Mouse (Mus musculus): ENCODE measurements around the gene Ptcra.
A peak's percentile ranks its signal among the peaks of the same experiment; 100 is the strongest.

Ptcra gene

DNA sequence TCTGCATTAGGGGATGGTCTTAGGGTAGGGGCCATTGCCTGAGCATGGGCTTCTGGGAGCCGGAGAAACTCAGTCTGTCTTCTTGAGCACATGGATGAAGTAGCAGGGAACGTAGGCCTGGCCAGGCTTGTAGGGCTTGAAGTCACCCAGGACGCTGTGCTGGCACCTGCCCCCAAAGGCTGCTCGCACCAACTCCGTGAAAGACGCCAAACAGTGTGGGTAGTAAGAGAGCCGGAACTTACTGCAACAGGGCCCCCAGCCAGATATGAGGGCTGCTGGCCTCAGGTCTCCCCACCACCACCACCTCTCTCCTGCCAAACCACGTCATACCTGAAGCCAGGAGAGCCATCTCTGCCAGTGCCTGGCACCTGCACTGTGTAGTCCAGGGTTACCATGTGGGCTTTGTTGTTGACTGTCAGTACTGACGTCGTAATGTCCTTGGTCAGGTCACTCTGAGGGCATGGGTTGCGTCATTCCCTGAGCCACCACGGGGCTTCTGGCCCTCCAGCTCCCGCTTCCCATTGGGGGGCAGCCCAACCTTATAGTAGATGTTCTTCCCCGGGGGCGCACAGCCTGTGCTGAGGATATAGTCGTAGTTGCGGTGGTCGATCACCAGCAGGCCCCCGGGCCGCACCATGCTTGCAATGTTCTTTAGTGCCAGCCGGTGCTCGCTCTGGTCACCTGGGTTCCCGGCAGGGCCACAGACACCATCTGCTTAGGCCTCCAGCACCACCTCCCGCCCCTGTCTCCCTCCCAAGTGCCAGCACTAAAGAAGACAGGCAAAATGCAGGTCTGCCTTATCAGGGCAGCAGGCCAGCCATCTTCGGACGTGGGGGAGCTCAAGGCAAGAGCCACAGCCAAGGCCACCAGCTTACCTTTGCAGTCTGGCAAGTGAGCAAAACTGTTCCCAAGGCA lies 37.5 kb downstream of the Ptcra start:
- DNase-seq (ENCODE audit: low spot score in 2 of 2), result no peak

DNA sequence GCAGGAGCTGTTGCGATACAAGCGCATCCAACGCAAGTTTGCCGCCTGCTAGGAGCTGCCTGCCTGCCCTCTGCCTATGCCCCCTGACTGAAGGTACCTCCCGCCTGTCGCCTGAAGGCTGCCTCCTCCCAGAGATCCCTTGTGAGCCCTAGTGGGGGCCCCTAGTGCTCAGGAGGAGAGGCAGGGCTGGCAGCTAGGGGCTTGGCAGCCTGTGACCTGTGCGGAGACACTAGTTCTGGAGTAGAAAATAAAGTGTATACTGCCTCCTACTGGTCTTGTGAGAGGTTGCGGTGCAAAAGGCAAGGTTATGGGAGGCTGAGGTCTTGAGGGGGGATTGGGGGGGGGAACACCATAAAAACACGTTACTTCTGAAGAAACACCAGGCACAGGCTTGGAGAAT lies 38.2 kb downstream of the Ptcra start:
- peak; percentile 58 to 64 for DNase-seq (ENCODE audit: low spot score in 2 of 2)

DNA sequence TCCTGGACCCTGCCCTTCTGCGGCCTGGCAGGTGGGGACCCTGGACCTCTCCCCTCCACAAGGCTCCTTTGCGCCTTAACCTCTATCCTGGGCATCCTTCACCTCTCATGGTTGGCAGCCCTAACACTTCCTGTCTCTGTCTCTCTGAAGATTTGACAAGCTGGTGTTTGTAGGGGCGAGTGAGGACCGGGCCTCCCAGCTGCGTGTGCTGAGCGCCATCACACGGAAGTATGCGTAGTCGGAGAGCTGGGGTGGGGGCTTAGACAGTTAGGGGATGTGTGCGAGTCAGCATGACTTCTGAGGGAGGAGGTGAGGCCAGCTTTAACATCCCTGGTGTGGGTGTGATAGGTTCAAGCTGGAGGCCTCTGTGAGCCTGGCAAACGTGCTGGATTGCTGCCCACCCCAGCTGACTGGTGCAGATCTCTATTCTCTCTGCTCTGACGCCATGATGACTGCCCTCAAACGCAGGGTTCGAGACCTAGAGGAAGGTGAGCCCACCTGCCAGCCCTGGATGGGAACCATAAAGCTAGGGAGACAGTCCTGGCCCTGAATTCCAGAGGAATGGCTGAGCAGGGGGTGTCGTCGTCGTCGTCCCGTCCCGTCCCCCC lies 38.9 kb downstream of the Ptcra start:
- no peak for DNase-seq (ENCODE audit: low spot score in 2 of 2)

DNA sequence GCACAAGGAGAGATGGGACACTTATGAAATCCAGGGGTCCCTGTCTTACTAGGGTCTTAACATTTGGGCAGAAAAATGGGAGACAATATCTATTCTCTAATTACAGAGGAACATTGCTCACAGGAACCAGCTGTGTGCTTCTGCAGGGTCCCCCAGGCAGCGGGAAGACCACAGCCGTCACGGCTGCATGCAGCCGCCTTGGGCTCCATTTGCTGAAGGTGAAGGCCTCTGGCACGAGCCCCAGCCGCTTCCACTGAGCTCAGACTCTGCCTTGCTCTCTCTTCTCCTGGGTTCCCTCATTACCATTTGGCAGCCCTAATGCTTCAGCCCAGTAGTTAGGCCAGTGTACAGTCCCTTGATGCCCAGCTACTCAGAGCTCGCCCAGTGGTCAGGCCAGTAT lies 42.4 kb downstream of the Ptcra start:
- DNase-seq (ENCODE audit: low spot score in 2 of 2), result no peak

DNA sequence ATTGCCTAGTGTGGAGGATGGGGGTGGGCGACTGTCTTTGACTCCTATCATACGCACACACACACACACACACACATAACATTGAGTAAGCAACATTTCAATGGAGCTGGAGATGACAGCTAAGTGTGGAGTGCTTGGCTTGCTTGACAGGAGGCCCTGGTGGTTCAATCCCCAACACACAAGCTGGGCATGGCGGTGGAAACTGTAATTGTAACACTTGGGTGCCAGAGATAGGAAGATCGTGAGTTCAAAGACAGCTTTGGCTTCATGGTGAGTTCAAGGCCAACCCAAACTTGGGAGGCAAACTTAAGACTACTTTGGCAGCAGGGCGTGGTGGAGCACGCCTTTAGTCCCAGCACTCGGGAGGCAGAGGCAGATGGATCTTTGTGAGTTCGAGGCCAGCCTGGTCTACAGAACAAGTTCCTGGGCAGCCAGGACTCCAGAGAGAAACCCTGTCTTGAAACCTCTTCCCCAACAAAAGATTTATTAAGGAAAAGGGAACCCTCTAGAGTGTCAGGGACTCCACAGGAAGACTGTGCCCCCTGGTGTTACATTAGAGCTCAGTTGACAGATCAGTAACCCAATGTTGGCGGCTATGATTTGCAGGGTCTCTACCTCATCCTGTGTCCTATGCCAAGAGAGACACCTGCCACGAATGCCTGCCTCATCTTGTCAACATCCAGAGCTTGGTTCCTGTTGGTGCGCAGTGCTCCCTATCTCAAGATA lies 48.6 kb downstream of the Ptcra start:
- peak in 1 of 2 experiments; percentile 40 for DNase-seq (ENCODE audit: low spot score in 2 of 2)

DNA sequence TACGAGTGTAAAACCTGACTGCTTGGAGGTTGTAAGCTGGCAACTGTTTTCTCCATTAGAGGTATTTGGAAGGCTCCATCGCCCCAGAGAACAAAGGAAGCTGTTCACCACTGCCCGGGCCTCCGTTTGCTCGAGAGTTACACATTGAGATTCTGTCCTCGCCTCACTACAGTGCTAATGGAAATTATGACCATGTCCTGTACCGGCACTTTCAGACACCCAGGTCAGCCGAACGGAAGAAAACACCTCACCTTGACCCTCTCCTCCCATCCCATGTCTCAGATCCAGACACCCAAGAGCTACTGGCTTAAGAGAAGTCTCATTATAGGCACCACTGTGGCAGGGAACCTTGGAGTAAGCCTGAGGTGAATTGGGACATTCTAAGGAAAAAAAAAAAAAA lies 49.7 kb downstream of the Ptcra start:
- DNase-seq (ENCODE audit: low spot score in 2 of 2), result no peak

DNA sequence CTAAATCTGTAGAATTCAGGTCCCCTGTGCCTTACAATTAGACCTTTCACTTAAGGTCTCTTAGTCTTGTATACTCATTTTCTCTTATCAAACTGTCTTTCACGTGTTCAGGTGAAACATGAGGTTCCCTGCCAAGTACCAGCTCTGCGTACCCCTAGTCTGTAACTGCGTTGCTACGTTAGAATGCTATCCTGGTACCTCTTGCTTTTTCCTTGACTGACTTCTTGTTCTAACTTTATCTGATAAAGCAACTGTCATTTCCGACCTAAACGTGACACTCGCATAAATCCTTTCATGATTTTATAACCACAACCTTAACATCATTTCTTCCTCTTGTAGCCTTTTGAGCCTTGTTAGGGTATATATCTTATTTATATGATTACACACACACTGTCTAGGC lies 51.1 kb downstream of the Ptcra start:
- DNase-seq (ENCODE audit: low spot score in 2 of 2), result no peak

DNA sequence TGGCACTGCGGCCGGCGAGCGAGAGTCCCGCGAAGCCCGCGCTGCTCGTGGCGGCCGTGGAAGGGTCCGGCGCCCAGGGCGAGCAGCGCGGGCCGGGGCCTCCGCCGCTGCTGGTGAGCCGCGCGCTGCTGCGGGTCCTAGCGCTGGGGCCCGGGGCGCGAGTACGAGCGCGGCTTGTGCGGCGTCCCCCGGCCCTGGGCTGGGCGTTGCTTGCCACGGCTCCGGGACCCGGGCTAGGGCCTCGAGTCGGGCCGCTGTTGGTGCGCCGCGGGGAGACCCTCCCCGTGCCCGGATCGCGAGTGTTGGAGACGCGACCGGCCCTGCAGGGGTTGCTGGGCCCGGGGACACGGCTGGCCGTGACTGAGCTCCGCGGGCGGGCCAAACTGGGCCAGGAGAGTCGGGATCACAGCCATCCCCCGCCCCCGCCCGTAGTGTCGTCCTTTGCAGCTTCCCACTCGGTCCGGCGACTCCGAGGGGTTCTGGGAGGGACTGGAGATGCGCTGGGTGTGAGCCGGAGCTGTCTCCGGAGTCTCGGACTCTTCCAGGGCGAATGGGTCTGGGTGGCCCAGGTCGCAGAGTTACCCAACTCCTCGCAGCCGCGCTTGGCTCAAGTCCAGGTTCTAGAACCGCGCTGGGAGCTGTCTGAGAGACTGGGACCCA lies 51.8 kb downstream of the Ptcra start:
- peak in 1 of 2 experiments; percentile 28 for DNase-seq (ENCODE audit: low spot score in 2 of 2)

DNA sequence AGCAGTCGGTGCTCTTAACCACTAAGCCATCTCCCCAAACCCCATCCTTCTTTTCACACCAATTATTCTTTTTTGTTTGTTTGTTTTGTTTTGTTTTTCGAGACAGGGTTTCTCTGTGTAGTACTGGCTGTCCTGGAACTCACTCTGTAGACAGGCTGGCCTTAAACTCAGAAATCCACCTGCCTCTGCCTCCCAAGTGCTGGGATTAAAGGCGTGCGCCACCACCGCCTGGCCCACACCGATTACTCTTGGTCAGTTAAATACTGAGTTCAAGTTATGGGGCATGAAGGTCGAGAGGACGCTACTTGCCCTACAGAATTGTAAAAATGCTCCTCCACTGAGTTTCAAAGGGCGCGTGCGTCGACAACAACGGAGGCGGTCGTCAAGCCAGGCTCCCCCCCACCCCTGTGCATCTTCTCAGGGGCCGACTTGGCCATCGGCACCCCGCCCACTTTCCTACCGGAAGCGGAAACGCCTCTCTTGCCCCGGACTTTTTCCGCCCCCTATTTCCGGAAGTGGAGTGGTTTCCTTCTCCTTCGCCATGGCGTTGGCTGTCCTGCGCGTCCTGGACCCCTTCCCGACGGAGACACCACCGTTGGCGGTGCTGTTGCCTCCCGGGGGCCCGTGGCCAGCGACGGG lies 52.4 kb downstream of the Ptcra start, which contains the start of gene Pex6:
TSS of gene Pex6 (plus strand) at position 505 of the 639 bp plus-strand sequence.
- peak; percentile 91 to 94 for DNase-seq (ENCODE audit: low spot score in 2 of 2)

DNA sequence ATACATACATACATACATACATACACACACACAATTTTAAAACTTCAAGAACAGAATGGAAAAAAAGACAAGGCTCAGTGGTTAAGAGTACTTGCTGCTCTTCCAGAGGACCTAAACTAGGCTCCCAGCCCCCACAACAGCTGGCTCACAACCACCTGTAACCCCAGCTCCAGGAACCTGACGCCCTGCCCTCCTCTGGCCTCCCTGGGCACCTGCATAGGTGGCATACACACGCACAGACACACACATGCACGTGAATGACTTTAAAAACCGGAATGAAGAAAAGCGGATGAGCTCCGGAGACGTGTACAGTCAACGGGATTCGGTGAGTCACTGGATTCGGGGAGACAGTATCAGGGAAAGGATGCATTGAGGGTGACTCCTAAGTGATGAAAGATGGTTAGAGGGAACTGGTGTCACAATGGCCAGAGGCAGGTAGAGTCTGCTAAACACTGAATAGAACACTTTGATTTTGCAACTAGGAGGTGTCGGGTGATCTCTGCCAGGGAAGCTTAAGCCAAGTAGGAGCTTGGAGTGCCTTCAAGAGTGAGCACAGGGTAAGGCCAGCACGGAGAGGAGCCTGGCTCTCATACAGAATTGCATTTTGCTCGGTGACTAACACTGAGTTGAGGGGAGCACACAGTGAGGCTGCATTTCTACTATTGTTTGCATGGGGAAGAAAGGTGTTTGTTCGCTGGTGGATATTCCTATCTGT lies 57.0 kb downstream of the Ptcra start:
- DNase-seq (ENCODE audit: low spot score in 2 of 2), result no peak
